Mouse (Mus musculus) neural tube, embryonic 10.5 days (tissue): ENCODE data around the gene Scai.
"Not testable (repeated sequence)": the region's sequence is repeated elsewhere in the genome, so short reads cannot be mapped to it uniquely, and the experiment has no call there.

Source experiments
- DNase-seq: peaks from one replicate; pipeline ENCODE4 v3.0.0-alpha.2; 2017; ENCODE audit warnings: low spot score; ENCODE audit errors: extremely low spot score

Gene Scai

GRCm38 (mm10) chr2:39140586-39141455 is 49.7 kb downstream of the Scai start:
- no peak for DNase-seq

DNA sequence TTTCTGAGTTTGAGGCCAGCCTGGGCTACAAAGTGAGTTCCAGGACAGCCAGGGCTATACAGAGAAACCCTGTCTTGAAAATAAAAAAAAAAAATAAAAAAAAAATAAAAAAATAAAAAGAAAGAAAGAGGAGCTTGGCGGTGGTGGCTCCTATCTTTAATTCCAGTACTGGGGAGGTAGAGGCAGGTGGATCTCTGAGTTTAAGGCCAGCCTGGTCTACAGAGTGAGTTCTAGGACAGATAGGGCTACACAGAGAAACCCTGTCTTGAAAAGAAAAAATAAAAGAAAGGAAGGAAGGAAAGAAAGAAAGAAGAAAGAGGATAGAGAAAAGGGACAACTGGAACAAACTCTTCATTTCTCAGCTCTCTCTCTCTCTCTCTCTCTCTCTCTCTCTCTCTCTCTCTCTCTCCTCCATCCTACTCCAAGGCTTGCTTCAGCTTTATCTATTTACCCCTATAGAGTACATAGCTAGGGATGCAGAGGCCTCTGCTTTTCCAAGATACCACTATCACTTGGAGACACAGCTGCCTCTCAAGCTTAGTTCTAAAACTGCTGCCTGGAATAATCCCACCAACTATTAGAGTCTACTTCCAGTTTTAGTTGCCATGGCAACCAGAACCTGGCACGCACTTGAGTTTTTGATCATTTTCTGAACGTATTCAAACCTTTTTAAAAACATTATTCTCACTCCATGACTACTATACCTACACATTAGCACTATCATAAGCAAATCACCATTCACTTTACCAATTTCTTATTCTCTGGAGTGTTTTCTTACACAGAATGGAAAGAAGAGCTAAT is 60.8 kb downstream of the Scai start:
- no peak for DNase-seq

DNA sequence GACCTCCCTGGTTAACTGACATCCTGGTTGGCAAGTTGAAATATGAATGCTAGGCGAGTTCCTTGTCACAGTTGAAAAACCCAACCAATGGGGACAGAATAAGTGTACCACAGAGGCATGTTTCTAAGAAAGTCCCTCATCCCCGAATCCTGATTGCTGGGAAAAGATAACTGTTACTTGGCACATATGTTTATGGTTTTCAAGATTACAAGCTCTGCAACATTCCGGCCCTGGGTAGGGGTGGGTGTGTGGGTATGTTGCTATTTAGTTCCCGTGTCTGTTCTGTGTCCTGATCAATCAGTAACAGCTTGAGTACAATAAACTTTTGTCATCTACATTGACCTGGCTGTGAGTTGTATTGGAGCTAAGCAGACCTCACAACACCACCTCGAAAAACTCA is 66.4 kb downstream of the Scai start:
- DNase-seq = no peak

DNA sequence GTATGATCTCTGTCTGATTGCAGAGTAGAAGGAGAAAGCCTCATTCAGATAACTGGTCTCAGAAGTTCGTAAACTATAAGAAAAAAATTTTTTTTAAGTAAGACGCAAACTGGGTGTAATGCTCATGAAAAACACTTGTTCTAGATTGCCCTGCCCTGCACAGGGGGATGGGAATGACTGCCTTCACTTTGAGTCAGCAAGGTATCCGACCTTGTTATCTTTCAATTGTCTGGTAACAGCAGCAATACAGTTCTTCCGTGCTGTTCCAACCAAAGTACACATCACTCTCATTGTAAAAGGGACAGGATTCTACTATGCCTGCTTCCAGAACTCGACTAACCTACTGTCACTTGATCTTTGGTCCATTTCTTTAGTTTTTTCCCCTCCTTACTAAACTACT is 69.4 kb downstream of the Scai start:
- no peak for DNase-seq

- DNase-seq = no peak
These were observed 74.0 kb downstream of the Scai start for GRCm38 (mm10) chr2:39116583-39116982.

- DNase-seq = no peak
These were observed 76.4 kb downstream of the Scai start for GRCm38 (mm10) chr2:39114093-39114492.

GRCm38 (mm10) chr2:39110514-39110913 is 80.0 kb downstream of the Scai start:
- DNase-seq = no peak

- DNase-seq = not testable (repeated sequence)
These were observed 80.8 kb downstream of the Scai start for GRCm38 (mm10) chr2:39109712-39110111.

DNA sequence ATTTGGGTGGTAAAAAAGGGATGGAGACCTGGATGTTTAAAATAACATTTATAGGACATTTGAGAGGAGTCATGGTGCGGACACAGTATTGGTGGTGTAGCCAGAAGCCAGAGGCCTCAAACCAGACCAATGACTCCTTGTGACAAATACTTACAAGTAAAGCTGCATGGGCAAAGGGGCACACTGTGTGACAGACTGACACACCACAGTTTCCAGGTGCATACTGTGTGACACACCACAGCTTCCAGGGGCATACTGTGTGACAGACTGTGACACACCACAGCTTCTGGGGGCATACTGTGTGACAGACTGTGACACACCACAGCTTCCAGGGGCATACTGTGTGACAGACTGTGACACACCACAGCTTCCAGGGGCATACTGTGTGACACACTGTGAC is 90.6 kb downstream of the Scai start:
- not testable (repeated sequence) for DNase-seq

DNA sequence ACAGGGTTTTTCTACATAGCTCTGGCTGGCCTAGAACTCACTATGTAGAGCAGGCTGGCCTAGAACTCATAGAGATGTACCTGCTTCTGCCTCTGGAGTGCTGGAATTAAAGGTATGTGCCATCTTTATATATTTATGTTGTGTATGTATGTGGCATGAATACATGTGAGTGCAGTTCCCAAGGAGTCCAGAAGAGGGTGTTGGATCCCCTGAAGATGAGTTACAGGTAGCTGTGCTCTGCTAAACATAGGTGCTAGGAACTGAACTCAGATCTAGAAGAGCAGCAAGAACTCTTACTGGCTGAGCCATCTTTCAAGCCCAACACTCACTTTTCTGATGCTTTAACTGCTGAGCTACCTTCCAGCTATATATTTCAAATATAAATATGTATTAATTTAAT is 92.5 kb downstream of the Scai start:
- DNase-seq = no peak

GRCm38 (mm10) chr2:39091966-39092365 is 98.6 kb downstream of the Scai start:
- DNase-seq = no peak

- no peak for DNase-seq
These were observed 107.8 kb downstream of the Scai start for GRCm38 (mm10) chr2:39082706-39083105.

- DNase-seq = no peak
These were observed 119.9 kb downstream of the Scai start for GRCm38 (mm10) chr2:39070666-39071065.

DNA sequence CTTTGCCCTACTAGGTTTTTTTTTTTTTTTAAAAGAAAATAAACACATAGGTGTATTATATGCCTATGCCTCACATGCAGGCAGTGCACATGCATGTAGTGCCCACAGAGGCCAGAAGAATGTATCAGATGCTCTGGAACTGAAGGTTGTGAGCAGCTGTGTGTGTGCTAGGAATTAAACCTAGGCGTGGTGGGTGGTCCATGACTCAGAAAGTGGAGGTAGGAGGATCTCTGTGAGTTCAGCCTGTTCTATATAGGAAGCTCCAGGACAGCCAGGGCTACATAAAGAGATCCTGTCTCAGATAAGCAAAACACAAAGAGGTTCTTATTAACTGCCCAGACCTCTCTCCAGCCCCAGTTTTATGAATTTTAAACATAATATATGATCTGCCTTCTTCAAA is 121.4 kb downstream of the Scai start:
- no peak for DNase-seq

- peak; percentile 87 for DNase-seq
These were observed 125.0 kb downstream of the Scai start, which contains the start of gene Golga1 for GRCm38 (mm10) chr2:39065400-39065987. TSS of gene Golga1 (minus strand) at chr2:39065541.

DNA sequence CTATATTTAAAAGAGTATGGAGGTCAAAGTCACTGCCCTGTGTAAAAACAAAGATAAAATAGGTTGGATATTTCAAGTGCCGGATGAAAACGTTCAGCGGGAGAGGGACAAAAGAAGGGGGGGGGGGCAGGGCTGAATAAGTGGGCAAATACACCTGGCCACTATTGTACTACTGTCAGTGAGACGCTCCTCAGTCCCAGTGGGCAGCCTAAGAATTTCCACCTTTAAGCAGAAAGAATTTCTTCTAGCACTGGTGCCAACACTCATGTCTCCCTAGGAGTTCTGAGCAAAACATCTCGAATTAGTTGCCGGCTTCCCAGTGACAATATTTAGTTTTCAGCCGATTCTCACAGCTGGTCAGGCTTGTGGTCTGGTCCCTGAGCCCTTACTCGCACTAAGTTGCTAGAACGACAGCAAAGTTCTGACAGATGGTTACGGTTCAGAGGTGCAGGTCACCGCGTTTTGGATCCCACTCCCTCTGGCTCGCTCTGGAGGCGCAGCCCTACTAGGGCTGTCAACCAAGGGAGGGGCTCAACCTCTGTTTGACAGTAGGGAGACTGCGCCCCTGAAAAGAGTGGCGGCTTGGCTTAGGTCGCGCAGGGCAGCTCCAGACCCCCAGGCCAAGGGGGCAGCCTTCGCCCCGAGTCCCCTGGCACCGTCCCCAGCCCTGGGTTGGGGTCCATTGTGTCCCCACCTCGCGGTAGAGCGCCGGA is 125.7 kb downstream of the Scai start:
- no peak for DNase-seq

DNA sequence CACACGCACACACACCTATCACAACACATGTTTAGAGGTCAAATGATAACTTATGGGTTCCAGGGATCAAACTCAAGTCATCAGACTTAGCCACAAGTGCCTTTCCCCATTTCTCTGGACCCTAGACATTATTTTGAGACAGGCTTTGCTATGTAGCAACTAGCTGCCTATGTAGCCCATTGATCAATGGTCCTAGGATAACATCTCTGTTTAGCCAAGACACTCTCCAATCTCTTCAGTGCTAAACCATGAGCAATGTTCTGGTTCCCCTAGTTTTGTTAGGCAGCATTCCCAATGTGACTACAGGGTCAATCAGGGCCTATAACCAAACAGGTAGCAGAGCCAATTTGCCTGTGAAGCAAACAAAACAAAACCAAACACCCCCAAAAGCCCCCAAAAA is 142.0 kb downstream of the Scai start:
- no peak for DNase-seq

DNA sequence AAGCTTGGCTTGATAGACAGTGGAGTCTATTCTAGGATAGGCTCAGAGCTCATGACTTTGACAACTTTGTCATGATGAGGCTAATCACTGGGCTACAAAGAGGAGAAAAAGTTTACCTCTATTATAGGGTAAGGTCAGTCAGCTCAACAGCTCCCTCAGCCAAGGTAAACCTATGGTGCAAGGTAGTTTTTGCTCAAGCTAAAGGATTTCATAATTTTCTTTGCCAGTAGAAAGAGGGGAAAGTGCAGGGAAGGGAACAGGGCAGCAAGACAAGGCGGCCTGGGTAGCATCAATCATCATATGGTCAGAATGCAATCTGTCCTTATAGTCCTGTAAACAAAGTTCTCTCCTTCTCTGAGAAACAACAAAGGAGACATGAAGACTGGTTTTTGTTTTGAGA is 150.3 kb downstream of the Scai start:
- DNase-seq = no peak

DNA sequence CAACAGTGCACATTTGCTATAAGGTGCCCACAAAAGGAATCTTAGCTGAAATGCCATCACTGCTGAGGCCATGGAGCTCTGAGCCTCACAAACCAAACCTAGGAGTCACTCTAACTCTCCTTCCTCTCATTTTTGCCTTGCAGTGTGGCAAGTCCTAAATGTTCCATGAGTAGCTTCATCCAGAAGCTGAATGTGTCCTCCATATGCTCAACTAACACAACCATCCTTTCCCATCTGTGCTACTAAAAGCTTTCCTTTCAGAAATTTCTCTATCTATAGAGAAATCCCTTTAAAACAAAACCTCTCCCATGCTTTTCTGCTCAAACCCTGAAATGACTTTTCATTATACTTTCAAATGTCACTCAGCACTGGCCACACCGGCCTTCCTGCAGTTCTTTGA is 158.9 kb downstream of the Scai start:
- DNase-seq = no peak

- DNase-seq = no peak
These were observed 170.5 kb downstream of the Scai start for GRCm38 (mm10) chr2:39020004-39020403.

- DNase-seq = no peak
These were observed 174.0 kb downstream of the Scai start for GRCm38 (mm10) chr2:39016581-39016980.
